Mouse (Mus musculus) stomach, adult 2 months (tissue): ENCODE measurements around the gene Prrg4. TPM values are rescaled to one million over a fixed set of nuclear protein-coding genes. Genes with fewer than 3 reads are reported as not detected.

ENCODE experiments used
- polyA plus RNA-seq: library from polyadenylated mRNA; depleted of rRNA; stranded (reverse); fragments of >200 nt; gene quantifications from 2 replicates; pipeline ENCODE4 v1.2.3, GENCODE M21; 2012; rRNA removed

Prrg4 gene
- polyA plus RNA-seq, result 0.40 and 0.67 TPM in 2 replicates

DNA sequence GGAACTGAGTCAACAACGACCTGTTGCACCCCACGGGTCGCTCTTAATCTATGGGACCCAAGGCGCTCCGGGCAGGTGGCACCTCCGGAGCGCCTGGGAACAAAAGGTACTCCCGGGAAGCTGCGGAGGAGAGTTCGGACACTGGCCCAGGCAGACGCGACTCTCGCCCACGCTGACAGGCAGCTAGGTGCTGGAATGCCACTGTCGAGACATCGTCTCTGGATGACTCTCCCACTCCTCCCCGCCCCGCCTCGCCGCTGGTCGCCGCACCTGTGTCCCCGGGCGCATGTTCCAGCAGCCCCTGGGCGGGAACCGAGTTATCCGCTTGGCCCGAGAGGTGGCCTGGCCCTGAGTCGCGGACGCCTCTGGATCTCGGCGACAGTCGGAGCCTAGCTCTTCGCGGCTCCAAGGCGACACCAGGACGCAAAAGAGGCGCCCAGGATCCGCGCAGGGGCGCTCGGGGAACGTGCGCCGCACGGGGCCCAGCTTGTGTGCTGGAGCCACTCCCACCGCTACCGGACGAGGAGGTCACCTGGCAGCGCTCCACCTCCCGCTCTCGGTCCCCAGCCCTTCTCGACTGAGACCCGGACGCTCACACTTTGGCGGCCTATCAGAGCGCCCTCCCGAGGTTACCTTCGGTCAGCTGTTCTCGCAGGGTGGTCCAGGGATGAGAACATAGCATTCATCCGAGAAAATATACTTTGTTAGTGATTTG lies at the start of gene Prrg4:
Gene Prrg4 (minus strand): TSS at position 601 of the 715 bp plus-strand sequence.

DNA sequence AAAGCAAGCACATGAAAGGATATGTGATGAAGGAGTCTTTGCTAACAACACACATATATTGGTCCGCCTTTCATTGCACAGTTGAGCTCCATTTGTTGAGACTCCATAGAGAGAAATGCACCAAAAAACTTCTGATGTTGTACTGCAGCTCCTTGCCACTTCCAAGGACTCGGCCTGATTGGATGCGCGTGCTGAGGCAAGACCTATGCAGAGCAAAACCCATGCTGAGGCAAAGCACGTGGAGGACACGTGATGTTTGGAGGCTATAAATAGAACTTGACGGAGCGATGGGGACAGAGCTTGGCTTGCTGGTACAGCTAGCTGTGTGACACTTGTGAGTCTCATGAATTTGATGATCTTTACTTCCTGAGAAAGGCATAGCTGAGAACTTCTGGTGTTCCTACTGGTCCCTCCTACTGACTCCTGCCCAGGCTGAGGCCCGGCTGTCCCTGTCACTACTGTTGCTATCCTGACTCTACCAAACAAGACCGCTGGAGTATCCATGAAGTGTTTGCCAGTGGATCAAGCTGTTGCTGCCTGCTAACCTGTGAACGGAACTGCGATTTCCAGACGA lies 17.7 kb upstream of the Prrg4 start, which contains the start of gene Ccdc73:
Gene Ccdc73 (plus strand): TSS at position 524 of the 574 bp plus-strand sequence.

DNA sequence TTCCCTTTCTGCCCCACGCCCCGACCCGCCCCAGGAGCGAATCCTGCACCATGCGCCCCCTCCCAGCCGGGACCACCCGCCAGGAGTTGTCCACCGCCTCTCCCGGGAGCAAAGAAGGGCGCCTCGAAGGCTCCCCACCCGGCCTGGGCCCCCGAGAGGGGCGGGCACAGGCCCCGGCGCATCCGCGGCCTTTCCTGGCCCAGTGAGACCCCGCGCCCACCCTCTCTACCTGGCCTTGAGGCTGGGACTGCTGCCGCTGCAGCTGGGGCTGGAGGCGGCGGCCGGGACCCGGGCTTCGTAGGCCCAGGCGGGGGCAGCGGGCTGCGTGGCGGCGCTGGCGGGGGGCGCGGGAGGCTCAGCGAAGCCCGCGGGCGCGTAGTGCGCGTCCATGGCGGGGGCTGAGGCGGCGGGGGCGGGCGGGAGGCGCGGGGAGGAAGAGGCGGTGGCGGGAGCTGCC lies 33.3 kb downstream of the Prrg4 start, which contains the start of gene Qser1:
Gene Qser1 (minus strand): TSS at position 390 of the 457 bp plus-strand sequence.

Other genes starting within 250 kb of the Prrg4 start
- 1.1 and 1.5 TPM in 2 replicates for gene Tcp11l1, start 137.7 kb downstream of the Prrg4 start, polyA plus RNA-seq
- not detected in 2 replicates for gene Pin1rt1, start 133.5 kb downstream of the Prrg4 start, polyA plus RNA-seq
- gene Depdc7, start 107.0 kb downstream of the Prrg4 start, polyA plus RNA-seq, result 0.30 and 0.59 TPM in 2 replicates
- 0.62 and 1.0 TPM in 2 replicates for gene Qser1, start 33.1 kb downstream of the Prrg4 start, polyA plus RNA-seq
- not detected in 2 replicates for gene Ccdc73, start 17.9 kb upstream of the Prrg4 start, polyA plus RNA-seq
- gene Eif3m, start 167.2 kb upstream of the Prrg4 start, polyA plus RNA-seq, result 3.0 and 3.4 TPM in 2 replicates
- gene Gm11060, start 242.1 kb upstream of the Prrg4 start, polyA plus RNA-seq, result not detected in 2 replicates